24 mouse cellular contexts compared by ENCODE assay signal in the genomic region with DNA sequence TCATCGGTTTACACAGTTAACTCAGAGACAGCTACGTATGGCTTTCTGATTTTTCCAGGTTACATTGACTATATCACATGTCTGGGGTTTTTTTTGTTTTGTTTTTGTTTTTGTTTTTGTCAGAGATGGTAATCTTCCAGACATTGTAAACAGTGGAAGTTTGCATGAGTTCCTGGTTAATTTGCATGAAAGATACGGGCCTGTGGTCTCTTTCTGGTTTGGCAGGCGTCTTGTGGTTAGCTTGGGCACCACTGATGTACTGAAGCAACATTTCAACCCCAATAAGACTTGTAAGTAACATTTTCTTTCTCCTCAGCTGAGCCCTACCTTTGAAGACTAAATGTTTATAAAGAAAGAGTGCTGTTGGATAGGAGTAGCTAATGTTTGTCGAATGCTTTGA. TPM values are rescaled to one million over a fixed set of nuclear protein-coding genes. Genes with fewer than 3 reads are reported as not detected.
DNase-seq lines count a peak whose midpoint lies in the region; ATAC-seq and TF ChIP-seq lines count a peak whose summit lies in the region.
"Had no signal": no experiment of that assay in that cellular context is flagged by ENCODE, and none has a peak within 500 bp of the region (broad histone marks: within the 10 kb centered on the region; RNA-seq: fewer than 3 reads in every experiment).

No protein-coding gene starts in this region.

- no peaks in the 10 kb centered on the region; the same call in 1 of the 2 replicates for H3K36me3 ChIP-seq in kidney, adult 2 months (ENCODE audit: control insufficient read depth, insufficient read depth, low read length)
- H3K36me3 ChIP-seq in kidney, embryonic 15.5 days = peaks cover 46% of the 10 kb centered on the region
- H3K36me3 ChIP-seq in embryonic facial prominence, embryonic 14.5 days (ENCODE audit: control insufficient read depth, insufficient read depth, low read length) = 0 out of 2 replicates have a peak, but pooled peaks cover 12% of the 10 kb centered on the region
- H3K36me3 ChIP-seq: hindbrain, embryonic 15.5 days; intestine, embryonic 15.5 days had no signal

- DNase-seq in kidney, adult 2 months = no peak
- peak; percentile 30 for DNase-seq in MEL-GATA-1-ER (ENCODE audit: extremely low read depth, low read depth)
- DNase-seq in embryonic facial prominence, embryonic 14.5 days (ENCODE audit: low spot score) = peak; percentile 28
- DNase-seq in gastrocnemius, adult 2 months = no peak
- no peak for DNase-seq in thymus, postnatal 36 days
- DNase-seq: adrenal gland, postnatal 10 days; B cell, adult 2 months; cerebellum, adult 11 months; cerebellum, adult 9-10 months; cerebellum, postnatal 36 days; heart, postnatal 14 days; kidney, adult 8-10 months; lung, embryonic 14.5 days; lung, postnatal 14 days had no signal

- H3K4me3 ChIP-seq in kidney, adult 2 months (ENCODE audit: insufficient read depth, low read depth, low read length) = no peak overlapping the region
- H3K4me3 ChIP-seq in kidney, embryonic 15.5 days (replicated peaks) = no peak overlapping the region
- H3K4me3 ChIP-seq in embryonic facial prominence, embryonic 14.5 days (ENCODE audit: low read depth, low read length) = no peak overlapping the region
- no peak overlapping the region for H3K4me3 ChIP-seq in gastrocnemius, adult 2 months
- H3K4me3 ChIP-seq: forebrain, embryonic 10.5 days; hindbrain, embryonic 10.5 days; hindbrain, embryonic 15.5 days; intestine, embryonic 15.5 days; limb, embryonic 12.5 days; liver, embryonic 15.5 days; midbrain, embryonic 10.5 days had no signal

- no peak for TF ChIP-seq CTCF in kidney, adult 2 months (conservative IDR thresholded peaks at IDR 0.05; ENCODE audit: insufficient read depth, insufficient read length, low read depth, low read length)
- no peak for TF ChIP-seq CTCF in gastrocnemius, adult 2 months (IDR thresholded peaks at IDR 0.05)

- intact Hi-C loops in gastrocnemius, adult 2 months (cut with DNase I) = no loop called here

- H3K9ac ChIP-seq in kidney, embryonic 15.5 days = no peak overlapping the region
- no peak overlapping the region for H3K9ac ChIP-seq in embryonic facial prominence, embryonic 14.5 days (ENCODE audit: low read depth, low read length)
- H3K9ac ChIP-seq: hindbrain, embryonic 15.5 days; intestine, embryonic 15.5 days; limb, embryonic 12.5 days; liver, embryonic 15.5 days; lung, embryonic 14.5 days had no signal

- peaks cover 3% of the 10 kb centered on the region; the same call in 1 of the 2 replicates for H3K4me1 ChIP-seq in kidney, adult 2 months (ENCODE audit: control insufficient read depth, insufficient read depth, low read length)
- H3K4me1 ChIP-seq in kidney, embryonic 15.5 days = no peaks in the 10 kb centered on the region
- no peaks in the 10 kb centered on the region for H3K4me1 ChIP-seq in embryonic facial prominence, embryonic 14.5 days (ENCODE audit: control insufficient read depth, insufficient read depth, low read length)
- H3K4me1 ChIP-seq: forebrain, embryonic 10.5 days; hindbrain, embryonic 10.5 days; hindbrain, embryonic 15.5 days; intestine, embryonic 15.5 days; limb, embryonic 12.5 days; liver, embryonic 15.5 days; midbrain, embryonic 10.5 days had no signal

- TF ChIP-seq POLR2A in kidney, adult 2 months (IDR thresholded peaks at IDR 0.05; ENCODE audit: low read depth, low read length) = no peak

- H3K27ac ChIP-seq in kidney, adult 2 months (ENCODE audit: insufficient read depth, low read depth, low read length) = peak overlapping the region; percentile 59; the same call in 1 of the 2 replicates
- no peak overlapping the region for H3K27ac ChIP-seq in kidney, embryonic 15.5 days
- no peak overlapping the region for H3K27ac ChIP-seq in embryonic facial prominence, embryonic 14.5 days (replicated peaks; ENCODE audit: low read depth, low read length)
- H3K27ac ChIP-seq in gastrocnemius, adult 2 months = no peak overlapping the region
- H3K27ac ChIP-seq: forebrain, embryonic 10.5 days; hindbrain, embryonic 10.5 days; hindbrain, embryonic 15.5 days; intestine, embryonic 15.5 days; limb, embryonic 12.5 days; liver, embryonic 15.5 days; midbrain, embryonic 10.5 days had no signal

- H3K4me2 ChIP-seq in kidney, embryonic 15.5 days = no peak overlapping the region
- no peak overlapping the region for H3K4me2 ChIP-seq in embryonic facial prominence, embryonic 14.5 days (ENCODE audit: low read depth, low read length)
- H3K4me2 ChIP-seq: hindbrain, embryonic 15.5 days; intestine, embryonic 15.5 days; limb, embryonic 12.5 days; liver, embryonic 15.5 days; lung, embryonic 14.5 days had no signal

- WGBS in kidney, adult 2 months = 79% methylated on average over 5 of the region's 5 CpGs
- 92% methylated on average over 5 of the region's 5 CpGs for WGBS in kidney, embryonic 15.5 days
- 77% methylated on average over 5 of the region's 5 CpGs for WGBS in embryonic facial prominence, embryonic 14.5 days

- ATAC-seq in kidney, embryonic 15.5 days (replicated peaks; ENCODE audit: low FRiP score) = no peak
- ATAC-seq in embryonic facial prominence, embryonic 14.5 days (ENCODE audit: low read depth) = no peak
- no peak for ATAC-seq in megakaryocyte-erythroid progenitor cell, adult 5-6 weeks (replicated peaks; ENCODE audit: low FRiP score, low TSS enrichment, poor library complexity, severe bottlenecking)
- ATAC-seq: forebrain, embryonic 16.5 days; intestine, embryonic 15.5 days had no signal

- H3K27me3 ChIP-seq in kidney, adult 2 months (replicated peaks; ENCODE audit: control insufficient read depth, insufficient read depth, low read length) = no peaks in the 10 kb centered on the region
- H3K27me3 ChIP-seq in kidney, embryonic 15.5 days = no peaks in the 10 kb centered on the region
- no peaks in the 10 kb centered on the region for H3K27me3 ChIP-seq in embryonic facial prominence, embryonic 14.5 days (replicated peaks; ENCODE audit: control insufficient read depth, insufficient read depth, low read length)
- H3K27me3 ChIP-seq: hindbrain, embryonic 15.5 days; intestine, embryonic 15.5 days; limb, embryonic 12.5 days; liver, embryonic 15.5 days had no signal

- peaks cover 10% of the 10 kb centered on the region for H3K9me3 ChIP-seq in kidney, embryonic 15.5 days (replicated peaks)
- H3K9me3 ChIP-seq in embryonic facial prominence, embryonic 14.5 days (ENCODE audit: control insufficient read depth, low read length) = peaks cover 11% of the 10 kb centered on the region
- H3K9me3 ChIP-seq: hindbrain, embryonic 15.5 days; intestine, embryonic 15.5 days had no signal

RNA-seq across cellular contexts. Expression of gene Cyp20a1, which starts 9.7 kb away (rescaled TPM):
- 6.3 and 7.7 TPM in 2 replicates for polyA plus RNA-seq in kidney, adult 2 months (2012; rRNA removed)
- 34.1 and 36.3 TPM in 2 replicates for polyA plus RNA-seq in kidney, embryonic 15.5 days (2015; fragmentation: Nextera tagmentation; extraction: Ambion mirVana)
- polyA plus RNA-seq in embryonic facial prominence, embryonic 14.5 days (2014; fragmentation: Nextera tagmentation; extraction: Ambion mirVana) = 5.6 and 7.0 TPM in 2 replicates
- 14.2 and 16.3 TPM in 2 replicates for total RNA-seq in megakaryocyte-erythroid progenitor cell, adult 5-6 weeks (2014; fragmentation: Nextera tagmentation)
- total RNA-seq in megakaryocyte-erythroid progenitor cell, adult 5-6 weeks (2017) = 29.1 and 37.1 TPM in 2 replicates
- total RNA-seq in gastrocnemius, adult 2 months (2021) = 1 to 10 TPM; 5.5 to 6.9 TPM

RNA-seq across cellular contexts. Expression of gene Abi2, which starts 56.6 kb away (rescaled TPM):
- 6.9 TPM in 2 replicates for polyA plus RNA-seq in kidney, adult 2 months (2012; rRNA removed)
- 37.5 and 39.6 TPM in 2 replicates for polyA plus RNA-seq in kidney, embryonic 15.5 days (2015; fragmentation: Nextera tagmentation; extraction: Ambion mirVana)
- polyA plus RNA-seq in embryonic facial prominence, embryonic 14.5 days (2014; fragmentation: Nextera tagmentation; extraction: Ambion mirVana) = 17.1 and 18.6 TPM in 2 replicates
- total RNA-seq in megakaryocyte-erythroid progenitor cell, adult 5-6 weeks (2014; fragmentation: Nextera tagmentation) = 5.9 and 7.2 TPM in 2 replicates
- total RNA-seq in megakaryocyte-erythroid progenitor cell, adult 5-6 weeks (2017) = 7.6 and 9.7 TPM in 2 replicates
- total RNA-seq in gastrocnemius, adult 2 months (2021) = 10 to 100 TPM; 10.8 to 10.9 TPM

Comparison
In these comparisons a context has a peak if more than half of its experiments do, and no peak if none do; other contexts are left out.
1. DNase-seq: peak in MEL-GATA-1-ER (single experiment) and embryonic facial prominence, embryonic 14.5 days (single experiment); none in kidney, adult 2 months (single experiment), gastrocnemius, adult 2 months (single experiment) and thymus, postnatal 36 days (0 of 2).